Mouse (Mus musculus) megakaryocyte, embryonic 14.5 days (primary cell): ENCODE data around the gene Disc1.

Experiments used
- FLI1 ChIP-seq: IDR thresholded peaks from 2 replicates; pipeline ENCODE4 v1.6.1; 2012; ENCODE audit warnings: low read length, inconsistent platforms, mixed read lengths
- GATA1 ChIP-seq: IDR thresholded peaks from 3 replicates; pipeline ENCODE4 v1.6.1; 2012; ENCODE audit warnings: mixed read lengths, low read length, inconsistent platforms, borderline replicate concordance

GRCm38 (mm10) chr8:125226989-125227624 lies 173.1 kb downstream of the Disc1 start:
- TF ChIP-seq GATA1 = no peak
- TF ChIP-seq FLI1 = no peak
